Mouse (Mus musculus): Measurements from ENCODE around the gene D430041D05Rik. TPM values are rescaled to one million over a fixed set of nuclear protein-coding genes. Genes with fewer than 3 reads are reported as not detected.

The D430041D05Rik gene
- total RNA-seq, 1 experiment from 2014 or later, result not detected

- no peak for ATAC-seq (replicated peaks in 1 of 2; ENCODE audit: insufficient read depth in 1 of 2, low FRiP score in 2 of 2, low TSS enrichment in 1 of 2, low read depth in 1 of 2, poor library complexity in 2 of 2, severe bottlenecking in 2 of 2)
Observed at GRCm38 (mm10) chr2:104157831-104158230, 253.0 kb downstream of the D430041D05Rik start.

GRCm38 (mm10) chr2:104153876-104154275, 256.9 kb downstream of the D430041D05Rik start:
- ATAC-seq (replicated peaks in 1 of 2; ENCODE audit: insufficient read depth in 1 of 2, low FRiP score in 2 of 2, low TSS enrichment in 1 of 2, low read depth in 1 of 2, poor library complexity in 2 of 2, severe bottlenecking in 2 of 2), result no peak

GRCm38 (mm10) chr2:104153345-104153744, 257.5 kb downstream of the D430041D05Rik start:
- ATAC-seq (replicated peaks in 1 of 2; ENCODE audit: insufficient read depth in 1 of 2, low FRiP score in 2 of 2, low TSS enrichment in 1 of 2, low read depth in 1 of 2, poor library complexity in 2 of 2, severe bottlenecking in 2 of 2), result no peak

- no peak for ATAC-seq (replicated peaks in 1 of 2; ENCODE audit: insufficient read depth in 1 of 2, low FRiP score in 2 of 2, low TSS enrichment in 1 of 2, low read depth in 1 of 2, poor library complexity in 2 of 2, severe bottlenecking in 2 of 2)
Observed at GRCm38 (mm10) chr2:104150608-104151397, 260.0 kb downstream of the D430041D05Rik start.

GRCm38 (mm10) chr2:104147910-104148561, 262.8 kb downstream of the D430041D05Rik start:
- ATAC-seq (replicated peaks in 1 of 2; ENCODE audit: insufficient read depth in 1 of 2, low FRiP score in 2 of 2, low TSS enrichment in 1 of 2, low read depth in 1 of 2, poor library complexity in 2 of 2, severe bottlenecking in 2 of 2), result no peak

GRCm38 (mm10) chr2:104145983-104146382, 264.8 kb downstream of the D430041D05Rik start:
- ATAC-seq (replicated peaks in 1 of 2; ENCODE audit: insufficient read depth in 1 of 2, low FRiP score in 2 of 2, low TSS enrichment in 1 of 2, low read depth in 1 of 2, poor library complexity in 2 of 2, severe bottlenecking in 2 of 2), result peak; percentile 22 to 66; a peak in 2 of 4 replicates

GRCm38 (mm10) chr2:104144004-104144403, 266.8 kb downstream of the D430041D05Rik start:
- no peak for ATAC-seq (replicated peaks in 1 of 2; ENCODE audit: insufficient read depth in 1 of 2, low FRiP score in 2 of 2, low TSS enrichment in 1 of 2, low read depth in 1 of 2, poor library complexity in 2 of 2, severe bottlenecking in 2 of 2)

- no peak for ATAC-seq (replicated peaks in 1 of 2; ENCODE audit: insufficient read depth in 1 of 2, low FRiP score in 2 of 2, low TSS enrichment in 1 of 2, low read depth in 1 of 2, poor library complexity in 2 of 2, severe bottlenecking in 2 of 2)
Observed at GRCm38 (mm10) chr2:104142140-104142539, 268.7 kb downstream of the D430041D05Rik start.

- no peak for ATAC-seq (replicated peaks in 1 of 2; ENCODE audit: insufficient read depth in 1 of 2, low FRiP score in 2 of 2, low TSS enrichment in 1 of 2, low read depth in 1 of 2, poor library complexity in 2 of 2, severe bottlenecking in 2 of 2)
Observed at GRCm38 (mm10) chr2:104135920-104136319, 274.9 kb downstream of the D430041D05Rik start.

GRCm38 (mm10) chr2:104134150-104135056, 276.4 kb downstream of the D430041D05Rik start:
- ATAC-seq (replicated peaks in 1 of 2; ENCODE audit: insufficient read depth in 1 of 2, low FRiP score in 2 of 2, low TSS enrichment in 1 of 2, low read depth in 1 of 2, poor library complexity in 2 of 2, severe bottlenecking in 2 of 2), result peak; percentile 53 to 64; a peak in 3 of 4 replicates

- no peak for ATAC-seq (replicated peaks in 1 of 2; ENCODE audit: insufficient read depth in 1 of 2, low FRiP score in 2 of 2, low TSS enrichment in 1 of 2, low read depth in 1 of 2, poor library complexity in 2 of 2, severe bottlenecking in 2 of 2)
Observed at GRCm38 (mm10) chr2:104133042-104133810, 277.6 kb downstream of the D430041D05Rik start.

- peak in 1 of 2 experiments; percentile 16; a peak in 1 of 4 replicates for ATAC-seq (replicated peaks in 1 of 2; ENCODE audit: insufficient read depth in 1 of 2, low FRiP score in 2 of 2, low TSS enrichment in 1 of 2, low read depth in 1 of 2, poor library complexity in 2 of 2, severe bottlenecking in 2 of 2)
Observed at GRCm38 (mm10) chr2:104132266-104132859, 278.4 kb downstream of the D430041D05Rik start.

- ATAC-seq (replicated peaks in 1 of 2; ENCODE audit: insufficient read depth in 1 of 2, low FRiP score in 2 of 2, low TSS enrichment in 1 of 2, low read depth in 1 of 2, poor library complexity in 2 of 2, severe bottlenecking in 2 of 2), result no peak
Observed at GRCm38 (mm10) chr2:104130969-104131368, 279.8 kb downstream of the D430041D05Rik start.

- peak in 1 of 2 experiments; percentile 32; a peak in 1 of 4 replicates for ATAC-seq (replicated peaks in 1 of 2; ENCODE audit: insufficient read depth in 1 of 2, low FRiP score in 2 of 2, low TSS enrichment in 1 of 2, low read depth in 1 of 2, poor library complexity in 2 of 2, severe bottlenecking in 2 of 2)
Observed at GRCm38 (mm10) chr2:104130165-104130564, 280.6 kb downstream of the D430041D05Rik start.

- ATAC-seq (replicated peaks in 1 of 2; ENCODE audit: insufficient read depth in 1 of 2, low FRiP score in 2 of 2, low TSS enrichment in 1 of 2, low read depth in 1 of 2, poor library complexity in 2 of 2, severe bottlenecking in 2 of 2), result no peak
Observed at GRCm38 (mm10) chr2:104128803-104129531, 281.8 kb downstream of the D430041D05Rik start.

GRCm38 (mm10) chr2:104124071-104124470, 286.7 kb downstream of the D430041D05Rik start:
- ATAC-seq (replicated peaks in 1 of 2; ENCODE audit: insufficient read depth in 1 of 2, low FRiP score in 2 of 2, low TSS enrichment in 1 of 2, low read depth in 1 of 2, poor library complexity in 2 of 2, severe bottlenecking in 2 of 2), result no peak

Measured in hematopoietic stem cell, adult 5-6 weeks (primary cell).